Mouse (Mus musculus) brain, adult 2 months (tissue): ENCODE measurements around the gene Oas1h.
"Not testable (repeated sequence)": the region's sequence is repeated elsewhere in the genome, so short reads cannot be mapped to it uniquely, and the experiment has no call there.

Source experiments
- DNase-seq: peaks from one replicate; pipeline ENCODE4 v3.0.0; 2011; ENCODE audit warnings: low read depth, low spot score

Oas1h gene

GRCm38 (mm10) chr5:120861121-120861520, at the start of gene Oas1h:
Gene Oas1h, plus strand, starts transcription at chr5:120861421.
- DNase-seq: no peak

DNA sequence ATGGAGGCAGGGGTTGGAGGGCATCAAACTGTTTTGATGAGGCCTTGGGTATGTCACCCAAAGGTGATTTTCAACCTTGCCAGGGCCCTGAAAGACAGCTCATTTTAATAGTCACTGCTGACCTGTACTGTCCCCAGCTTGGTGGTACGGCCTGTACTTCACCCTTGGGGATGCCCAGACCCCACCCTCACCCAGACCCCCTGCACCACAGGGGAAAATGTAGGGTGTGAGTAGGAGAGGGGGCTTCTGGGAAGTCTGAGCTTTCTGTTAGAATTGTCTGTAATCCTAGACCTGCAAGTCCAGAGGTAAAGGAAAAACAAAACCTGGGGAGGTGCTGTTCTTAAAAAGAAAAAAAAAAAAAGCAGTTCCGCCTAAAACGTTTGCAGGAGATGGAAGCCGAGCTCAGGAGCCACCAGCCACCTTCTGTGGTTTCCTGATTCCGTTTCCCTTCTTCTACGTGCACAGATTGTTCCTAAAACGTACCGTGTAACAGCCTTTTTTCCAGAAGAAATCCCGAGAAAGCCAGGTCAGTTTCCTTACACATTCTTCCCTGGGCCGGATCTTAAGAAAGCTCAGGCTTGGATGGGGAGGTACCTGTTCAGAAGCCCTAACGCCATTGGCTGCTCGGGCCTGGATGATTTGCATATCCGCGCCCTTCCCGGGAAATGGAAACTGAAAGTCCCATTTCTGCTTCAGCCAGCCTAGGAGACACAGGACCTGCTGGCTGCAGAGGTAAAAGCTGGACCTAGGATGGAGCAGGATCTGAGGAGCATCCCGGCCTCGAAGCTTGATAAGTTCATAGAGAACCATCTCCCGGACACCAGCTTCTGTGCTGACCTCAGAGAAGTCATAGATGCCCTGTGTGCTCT, 49.0 kb upstream of the Oas1h start, which contains the start of gene Oas1c:
Gene Oas1c, minus strand, starts transcription at position 564 of the 869 bp plus-strand sequence.
- DNase-seq: peak; percentile 96

- no peak for DNase-seq
Measured at GRCm38 (mm10) chr5:120813023-120813422, 48.2 kb upstream of the Oas1h start.

DNA sequence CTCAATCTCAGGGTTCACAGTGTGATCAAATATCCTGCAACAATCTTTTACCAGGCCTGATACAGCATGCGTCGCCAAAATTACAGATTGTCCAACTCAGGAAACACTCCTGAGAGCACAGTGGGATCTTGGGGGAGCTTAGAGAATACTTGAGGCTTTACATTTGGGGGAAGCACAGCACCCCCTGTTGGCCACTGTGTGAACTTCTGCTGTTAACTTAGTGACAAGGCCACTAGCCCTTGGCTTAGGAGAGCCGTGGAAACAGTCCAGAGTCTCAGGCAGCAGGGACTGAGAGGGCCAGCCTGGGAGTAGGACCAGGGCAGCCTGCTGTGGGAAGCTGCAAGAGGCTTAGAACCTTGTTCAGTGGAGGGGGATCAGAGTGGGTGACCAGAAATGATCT, 45.3 kb upstream of the Oas1h start:
- peak; percentile 48 for DNase-seq

GRCm38 (mm10) chr5:120818999-120819398, 42.2 kb upstream of the Oas1h start:
- no peak for DNase-seq

- no peak for DNase-seq
Measured at GRCm38 (mm10) chr5:120831031-120831430, 30.2 kb upstream of the Oas1h start.

- DNase-seq: no peak
Measured at GRCm38 (mm10) chr5:120833335-120834280, 27.6 kb upstream of the Oas1h start.

DNA sequence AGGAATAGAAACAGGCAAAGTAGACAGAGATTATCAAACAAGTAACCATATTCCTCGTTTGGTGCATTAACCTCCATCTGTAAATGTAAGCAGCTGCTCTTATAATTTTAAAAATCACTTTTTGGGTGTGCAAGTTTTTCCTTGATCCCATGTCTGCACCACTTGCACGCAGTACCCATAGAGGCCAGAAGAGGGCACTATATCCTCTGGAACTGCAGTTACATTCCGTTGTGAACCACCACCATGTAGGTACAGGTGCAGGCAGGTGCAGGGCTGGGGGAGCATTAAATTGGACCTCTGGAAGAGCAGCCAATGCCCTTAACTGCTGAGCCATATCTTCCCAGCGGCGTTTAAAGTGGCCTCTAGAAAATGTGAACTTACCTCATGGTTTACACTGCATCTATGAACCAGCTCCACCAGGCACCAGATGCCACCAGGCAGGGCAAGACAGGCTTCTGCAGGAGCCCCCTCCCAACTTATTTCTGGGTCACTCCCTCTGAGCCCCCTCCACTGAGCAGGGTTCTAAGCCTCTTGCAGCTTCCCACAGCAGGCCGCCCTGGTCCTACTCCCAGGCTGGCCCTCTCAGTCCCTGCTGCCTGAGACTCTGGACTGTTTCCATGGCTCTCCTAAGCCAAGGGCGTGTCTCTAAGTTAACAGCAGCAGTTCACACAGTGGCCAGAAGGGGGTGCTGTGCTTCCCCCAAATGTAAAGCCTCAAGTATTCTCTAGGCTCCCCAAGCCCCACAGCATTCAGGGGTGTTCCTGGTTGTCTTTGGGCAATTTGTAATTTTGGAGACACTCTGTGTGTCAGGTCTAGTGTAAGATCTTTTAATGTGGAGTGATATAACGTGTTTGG, 24.3 kb upstream of the Oas1h start:
- DNase-seq: peak; percentile 72

- peak; percentile 36 for DNase-seq
Measured at GRCm38 (mm10) chr5:120844713-120845112, 16.5 kb upstream of the Oas1h start.

GRCm38 (mm10) chr5:120847067-120847466, 14.2 kb upstream of the Oas1h start, which contains the start of gene Oas1f:
Gene Oas1f, plus strand, starts transcription at chr5:120847367.
- no peak for DNase-seq

DNA sequence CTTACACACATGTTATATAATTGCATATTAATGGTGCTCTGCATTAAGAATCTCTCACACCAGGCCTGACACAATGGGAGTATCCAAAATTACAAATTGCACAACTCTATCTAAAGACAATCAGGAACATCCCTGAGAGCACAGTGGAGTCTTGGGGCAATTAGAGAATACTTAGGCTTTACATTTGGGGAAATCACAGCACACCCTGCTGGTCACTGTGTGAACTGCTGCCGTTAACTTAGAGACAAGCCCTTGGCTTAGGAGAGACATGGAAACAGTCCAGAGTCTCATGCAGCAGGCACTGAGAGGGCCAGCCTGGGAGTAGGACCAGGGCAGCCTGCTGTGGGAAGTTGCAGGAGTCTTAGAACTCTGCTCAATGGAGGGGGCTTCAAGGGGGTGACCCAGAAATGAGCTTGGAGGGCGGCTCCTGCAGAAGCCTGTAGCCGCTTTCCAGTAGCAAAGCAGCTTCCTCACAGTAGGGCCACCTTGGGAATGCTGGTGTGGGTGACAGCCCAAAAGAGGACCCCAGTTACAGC, 11.6 kb upstream of the Oas1h start:
- peak; percentile 72 for DNase-seq

DNA sequence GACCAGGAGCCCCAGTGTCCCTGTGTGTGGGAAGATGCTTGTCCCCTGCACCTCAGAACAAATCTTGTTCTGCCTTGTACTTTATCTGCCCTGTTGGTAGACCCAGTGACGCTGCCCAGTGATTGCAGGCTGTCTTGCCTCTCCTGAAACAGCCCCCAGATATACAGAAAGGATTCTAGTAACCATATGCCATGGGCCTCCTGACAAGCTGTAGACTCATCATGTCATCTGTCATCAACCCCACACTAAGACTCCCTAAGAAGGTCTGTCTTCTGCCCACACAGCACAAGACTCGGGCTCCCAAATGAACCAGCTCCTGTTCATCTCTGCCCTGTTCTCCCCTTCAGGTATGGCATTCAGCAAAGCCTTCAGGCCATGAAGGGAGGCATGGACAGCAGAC, 2.0 kb upstream of the Oas1h start:
- peak; percentile 14 for DNase-seq

DNA sequence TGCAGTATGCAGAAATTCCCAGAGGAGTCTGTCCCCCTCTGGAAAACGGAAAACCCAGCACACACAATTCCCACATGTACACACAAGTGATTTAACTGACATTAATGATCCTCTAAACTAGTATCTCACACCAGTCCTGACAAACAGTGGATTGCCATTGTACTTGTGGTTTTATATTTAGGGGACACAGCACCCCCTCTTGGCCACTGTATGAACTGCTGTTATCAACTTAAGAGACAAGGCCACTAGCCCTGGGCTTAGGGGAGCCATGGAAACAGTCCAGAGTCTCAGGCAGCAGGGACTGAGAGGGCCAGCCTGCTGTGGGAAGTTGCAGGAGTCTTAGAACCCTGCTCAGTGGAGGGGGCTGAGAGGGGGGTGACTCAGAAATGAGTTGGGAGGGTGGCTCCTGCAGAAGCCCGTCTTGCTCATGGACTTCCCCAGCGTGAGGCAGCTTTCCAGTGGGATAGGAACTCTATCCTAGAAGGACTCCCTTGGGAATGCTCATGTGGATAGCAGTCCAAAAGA, 4.2 kb downstream of the Oas1h start:
- peak; percentile 30 for DNase-seq

DNA sequence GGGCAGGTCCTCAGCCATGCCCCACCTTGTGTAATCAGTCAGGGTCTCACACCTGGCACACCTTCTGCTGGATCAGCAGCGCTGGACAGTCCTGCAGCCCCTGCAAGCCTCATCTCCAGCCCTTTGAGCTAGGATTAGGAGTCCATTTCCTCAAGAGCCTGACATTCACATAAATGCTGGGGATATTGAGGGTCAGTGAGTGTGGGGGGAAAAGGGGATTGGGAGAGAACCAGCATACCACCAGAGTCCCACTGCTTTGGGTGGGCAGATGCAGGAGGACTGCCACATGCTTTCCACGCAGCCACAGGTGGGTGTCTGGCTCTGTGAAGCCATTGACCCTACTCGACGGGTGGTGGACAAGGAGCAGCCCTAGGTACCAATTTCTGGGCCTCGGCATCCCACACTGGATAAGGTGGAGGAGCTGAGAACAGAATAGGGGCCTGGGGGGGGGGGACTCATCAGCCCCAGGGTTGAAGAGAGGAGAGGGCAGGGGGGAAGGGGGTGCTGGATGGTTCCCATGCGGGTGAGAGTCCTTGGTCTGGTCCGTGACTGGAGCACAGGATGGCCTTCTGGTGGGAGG, 8.3 kb downstream of the Oas1h start:
- DNase-seq: no peak

DNA sequence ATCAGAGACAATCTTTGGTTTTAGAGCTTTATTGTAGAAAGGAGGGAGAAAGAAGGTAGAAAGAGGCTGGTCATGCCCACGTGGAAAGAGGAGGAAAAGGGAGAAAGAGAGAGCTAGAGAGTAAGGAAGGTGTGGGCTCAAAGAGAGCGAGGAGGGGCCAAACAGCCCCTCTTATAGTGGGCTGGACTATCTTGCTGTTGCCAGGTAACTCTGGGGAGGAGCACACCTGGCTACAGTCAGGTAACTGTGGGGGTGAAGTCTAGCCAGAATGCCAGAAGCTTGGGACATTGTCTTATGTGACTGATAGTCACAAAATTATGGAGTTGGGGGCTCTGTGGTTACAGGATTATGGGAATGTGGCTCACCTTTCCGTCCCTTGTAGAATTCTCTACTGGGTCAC, 8.9 kb downstream of the Oas1h start:
- DNase-seq: no peak

GRCm38 (mm10) chr5:120870782-120871181, 9.6 kb downstream of the Oas1h start:
- DNase-seq: peak; percentile 48

DNA sequence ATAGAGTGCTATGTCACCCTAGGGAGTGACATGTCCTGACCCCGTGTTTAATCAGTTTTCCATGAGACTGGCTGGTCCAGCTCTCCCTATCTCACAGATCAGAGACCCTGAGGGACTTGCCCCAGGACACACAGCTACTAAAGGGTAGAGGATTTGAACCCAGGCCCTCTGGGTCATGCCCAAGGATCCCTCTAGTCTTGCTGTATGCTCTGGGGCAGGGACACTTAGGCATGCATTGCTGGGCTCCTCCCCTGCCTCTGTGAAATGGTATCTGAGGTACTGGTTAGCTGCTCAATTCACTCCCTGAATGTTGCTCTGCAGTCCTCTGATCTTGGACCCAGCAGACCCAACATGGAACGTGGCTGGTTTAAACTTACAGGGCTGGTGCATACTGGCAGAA, 10.2 kb downstream of the Oas1h start:
- DNase-seq: no peak

DNA sequence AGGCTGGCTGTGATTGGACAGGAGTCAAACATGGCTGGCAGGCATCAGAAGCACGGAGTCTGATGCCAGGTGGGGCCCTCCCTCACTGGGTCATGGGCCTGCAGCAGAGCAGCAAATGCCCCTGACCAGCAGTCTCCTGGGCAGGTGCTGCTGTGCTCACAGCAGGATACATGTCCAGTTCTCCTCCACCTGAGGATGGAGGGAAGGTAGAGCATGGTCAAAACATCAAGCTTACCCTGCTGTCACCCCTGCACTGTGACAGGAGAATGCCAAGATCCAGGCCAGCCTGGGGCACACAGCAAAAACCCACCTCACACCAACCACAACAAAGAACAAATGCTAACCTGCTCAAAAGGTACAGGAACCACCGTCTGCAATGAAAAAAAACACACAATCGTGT, 15.6 kb downstream of the Oas1h start:
- DNase-seq: not testable (repeated sequence)

DNA sequence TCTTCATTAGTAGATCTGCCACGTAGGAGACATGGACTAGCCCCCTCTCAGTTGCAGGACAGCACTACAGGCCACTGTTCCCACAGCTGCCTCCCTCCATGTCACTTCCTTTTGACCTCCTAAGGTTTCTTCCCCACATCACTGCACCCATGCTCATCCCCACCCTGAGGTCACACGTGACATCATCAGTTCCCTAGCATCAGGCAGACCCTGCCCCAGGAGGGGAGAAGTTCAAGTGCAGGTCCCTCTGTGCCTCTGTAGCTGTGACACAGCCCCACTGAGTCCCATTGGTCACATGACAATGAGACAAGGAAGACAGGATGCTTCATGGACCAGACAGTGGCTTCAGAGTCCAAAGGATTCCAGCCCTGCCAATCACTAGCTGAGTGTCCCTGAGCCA, 16.2 kb downstream of the Oas1h start:
- not testable (repeated sequence) for DNase-seq

DNA sequence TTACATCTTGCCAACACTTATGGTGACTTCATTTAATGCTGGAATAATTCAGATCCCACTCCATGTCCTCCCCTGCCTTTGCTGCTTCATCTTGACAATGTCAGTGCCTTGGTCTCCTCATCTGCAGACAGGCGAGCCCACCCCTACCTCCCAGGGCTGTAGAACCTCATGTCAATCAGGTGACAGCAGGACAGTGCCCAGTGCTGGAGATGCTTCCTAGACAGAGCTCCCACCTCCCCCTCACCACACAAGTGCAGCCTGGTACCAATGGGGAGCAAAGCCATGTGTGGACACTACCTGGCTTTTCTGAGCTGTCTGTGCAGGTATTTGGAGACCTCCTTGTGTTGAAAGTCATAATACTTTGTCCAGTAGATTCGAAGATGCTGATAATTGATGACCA, 17.6 kb downstream of the Oas1h start:
- not testable (repeated sequence) for DNase-seq
